Mouse (Mus musculus) limb, embryonic 11.5 days (tissue): Measurements from ENCODE around the gene Poll. TPM values are rescaled to one million over a fixed set of nuclear protein-coding genes. Genes with fewer than 3 reads are reported as not detected.
A peak's percentile ranks its signal among the peaks of the same experiment; 100 is the strongest.

ENCODE experiments used
- ATAC-seq: fragments of 200-750 bp; cut with Nextera tagmentation; 2 replicates; pipeline ENCODE4 v1.8.0; 2017; ENCODE audit warnings: low read depth; ENCODE audit not compliant: insufficient number of reproducible peaks, low FRiP score, low TSS enrichment
- DNase-seq: peaks from one replicate; pipeline ENCODE4 v3.0.0-alpha.2; 2015; ENCODE audit warnings: low spot score
- H3K27ac ChIP-seq: fragments of 300-500 bp; sonication (generic); replicated peaks from 2 replicates; pipeline ENCODE4 v1.5.1; 2014; ENCODE audit warnings: low read depth, mild to moderate bottlenecking, low read length
- H3K27me3 ChIP-seq: fragments of 300-500 bp; sonication (generic); 2 replicates; pipeline ENCODE4 v1.6.1; 2014; ENCODE audit warnings: mild to moderate bottlenecking, low read length, mixed read lengths; ENCODE audit not compliant: control insufficient read depth, insufficient read depth
- H3K36me3 ChIP-seq: fragments of 300-500 bp; sonication (generic); 2 replicates; pipeline ENCODE4 v1.6.1; 2014; ENCODE audit warnings: mild to moderate bottlenecking, low read length, moderate library complexity, mixed read lengths; ENCODE audit not compliant: control insufficient read depth, insufficient read depth
- H3K4me1 ChIP-seq: fragments of 300-500 bp; sonication (generic); 2 replicates; pipeline ENCODE4 v1.6.1; 2014; ENCODE audit warnings: low read length, mixed read lengths; ENCODE audit not compliant: control insufficient read depth, insufficient read depth
- H3K4me2 ChIP-seq: fragments of 300-500 bp; sonication (generic); 2 replicates; pipeline ENCODE4 v1.6.1; 2014; ENCODE audit warnings: low read depth, mild to moderate bottlenecking, moderate library complexity; ENCODE audit not compliant: severe bottlenecking
- H3K4me3 ChIP-seq: fragments of 300-500 bp; sonication (generic); 2 replicates; pipeline ENCODE4 v1.5.1; 2014; ENCODE audit warnings: low read depth, low read length
- H3K9ac ChIP-seq: fragments of 300-500 bp; sonication (generic); 2 replicates; pipeline ENCODE4 v1.6.1; 2014; ENCODE audit warnings: mild to moderate bottlenecking, low read length
- H3K9me3 ChIP-seq: fragments of 300-500 bp; sonication (generic); 2 replicates; pipeline ENCODE4 v1.6.1; 2016; ENCODE audit warnings: low read length; ENCODE audit not compliant: control insufficient read depth
- WGBS: fragments of 180-500 bp; shearing (Covaris S2); extraction: QIAGEN DNeasy Blood & Tissue Kit; methylation state at CpG from one replicate; pipeline ENCODE4 v1.1.7; 2014; 5-methylcytosine and 5-hydroxymethylcytosine counted together
- polyA plus RNA-seq: library from polyadenylated mRNA; unstranded; fragments of >200 nt; fragmentation: Nextera tagmentation; extraction: Ambion mirVana; gene quantifications from 2 replicates; pipeline ENCODE4 v1.2.1, GENCODE M21; 2014

Gene Poll
- polyA plus RNA-seq, 1 experiment from 2014 or later, result 19.7 TPM

- H3K9me3 ChIP-seq, result no peaks in the 10 kb centered on the region
- H3K27me3 ChIP-seq, result no peaks in the 10 kb centered on the region
- H3K36me3 ChIP-seq, result peaks cover 2% of the 10 kb centered on the region; the same call in 1 of the 2 replicates
- 50% methylated on average over 19 of the region's 19 CpGs for WGBS
- H3K4me3 ChIP-seq, result no peak overlapping the region
- no peak for DNase-seq
- no peak overlapping the region for H3K27ac ChIP-seq
- H3K4me1 ChIP-seq, result peaks cover 19% of the 10 kb centered on the region
- ATAC-seq, result no peak
- H3K9ac ChIP-seq, result peak overlapping the region; percentile 1; the same call in 1 of the 2 replicates
- no peak overlapping the region for H3K4me2 ChIP-seq
Measured at GRCm38 (mm10) chr19:45574941-45575631, 14.8 kb upstream of the Poll start.

GRCm38 (mm10) chr19:45574339-45574898, 14.1 kb upstream of the Poll start:
- H3K27me3 ChIP-seq, result 0 out of 2 replicates have a peak, but pooled peaks cover 3% of the 10 kb centered on the region
- H3K4me1 ChIP-seq, result peaks cover 26% of the 10 kb centered on the region
- H3K4me3 ChIP-seq, result no peak overlapping the region
- DNase-seq (no peak), ATAC-seq (no peak)
- 74% methylated on average over 7 of the region's 7 CpGs for WGBS
- H3K36me3 ChIP-seq, result peaks cover 2% of the 10 kb centered on the region; the same call in 1 of the 2 replicates
- H3K9ac ChIP-seq, result no peak overlapping the region
- no peaks in the 10 kb centered on the region for H3K9me3 ChIP-seq
- H3K27ac ChIP-seq, result 0 out of 2 replicates have a peak overlapping the region, but pooled peaks have one; percentile 30
- H3K4me2 ChIP-seq, result no peak overlapping the region

- ATAC-seq (no peak), DNase-seq (peak; percentile 78)
- 28% methylated on average over 6 of the region's 6 CpGs for WGBS
- H3K27me3 ChIP-seq, result 0 out of 2 replicates have a peak, but pooled peaks cover 3% of the 10 kb centered on the region
- no peak overlapping the region for H3K9ac ChIP-seq
- H3K4me2 ChIP-seq, result no peak overlapping the region
- H3K4me1 ChIP-seq, result peaks cover 31% of the 10 kb centered on the region
- peaks cover 2% of the 10 kb centered on the region; the same call in 1 of the 2 replicates for H3K36me3 ChIP-seq
- H3K27ac ChIP-seq, result no peak overlapping the region
- H3K9me3 ChIP-seq, result no peaks in the 10 kb centered on the region
- H3K4me3 ChIP-seq, result no peak overlapping the region
Measured at GRCm38 (mm10) chr19:45573861-45574267, 13.5 kb upstream of the Poll start.

GRCm38 (mm10) chr19:45573033-45573432, 12.7 kb upstream of the Poll start:
- DNase-seq, result no peak
- Histone ChIP-seq H3K4me2 (no peak overlapping the region), H3K4me3 (no peak overlapping the region), H3K27ac (no peak overlapping the region), H3K36me3 (peaks cover 2% of the 10 kb centered on the region; the same call in 1 of the 2 replicates), H3K27me3 (0 out of 2 replicates have a peak, but pooled peaks cover 3% of the 10 kb centered on the region), H3K4me1 (peaks cover 34% of the 10 kb centered on the region), H3K9ac (no peak overlapping the region), H3K9me3 (no peaks in the 10 kb centered on the region)
- 80% methylated on average over 6 of the region's 6 CpGs for WGBS
- ATAC-seq, result no peak

- Histone ChIP-seq H3K9ac (no peak overlapping the region), H3K36me3 (no peaks in the 10 kb centered on the region; the same call in 1 of the 2 replicates), H3K4me2 (no peak overlapping the region), H3K4me3 (no peak overlapping the region), H3K9me3 (no peaks in the 10 kb centered on the region), H3K27me3 (0 out of 2 replicates have a peak, but pooled peaks cover 3% of the 10 kb centered on the region), H3K4me1 (peaks cover 49% of the 10 kb centered on the region), H3K27ac (no peak overlapping the region)
- WGBS, result 30% methylated on average over 14 of the region's 14 CpGs
- no peak for DNase-seq
- ATAC-seq, result no peak
Measured at GRCm38 (mm10) chr19:45567367-45567766, 7.0 kb upstream of the Poll start.

- Histone ChIP-seq H3K9me3 (no peaks in the 10 kb centered on the region), H3K27me3 (0 out of 2 replicates have a peak, but pooled peaks cover 3% of the 10 kb centered on the region), H3K4me1 (peaks cover 49% of the 10 kb centered on the region), H3K36me3 (no peaks in the 10 kb centered on the region; the same call in 1 of the 2 replicates), H3K9ac (no peak overlapping the region), H3K27ac (peak overlapping the region; percentile 61; the same call in 1 of the 2 replicates), H3K4me3 (no peak overlapping the region), H3K4me2 (no peak overlapping the region)
- WGBS, result 49% methylated on average over 15 of the region's 15 CpGs
- DNase-seq (no peak), ATAC-seq (peak; percentile 42; the same call in 1 of the 2 replicates)
Measured at GRCm38 (mm10) chr19:45565925-45566715, 5.8 kb upstream of the Poll start.

GRCm38 (mm10) chr19:45554136-45554535, 6.2 kb downstream of the Poll start:
- peaks cover 4% of the 10 kb centered on the region; the same call in 1 of the 2 replicates for H3K36me3 ChIP-seq
- WGBS, result 96% methylated on average over 11 of the region's 11 CpGs
- H3K4me3 ChIP-seq, result no peak overlapping the region

GRCm38 (mm10) chr19:45552187-45552586, 8.1 kb downstream of the Poll start:
- no peaks in the 10 kb centered on the region for H3K27me3 ChIP-seq
- H3K36me3 ChIP-seq, result peaks cover 4% of the 10 kb centered on the region; the same call in 1 of the 2 replicates
- ATAC-seq (peak; percentile 40; the same call in 1 of the 2 replicates), DNase-seq (peak; percentile 32)
- H3K4me1 ChIP-seq, result no peaks in the 10 kb centered on the region
- H3K4me2 ChIP-seq, result no peak overlapping the region
- no peak overlapping the region for H3K9ac ChIP-seq
- H3K9me3 ChIP-seq, result no peaks in the 10 kb centered on the region
- 44% methylated on average over 6 of the region's 6 CpGs for WGBS
- H3K4me3 ChIP-seq, result no peak overlapping the region
- H3K27ac ChIP-seq, result no peak overlapping the region

More at GRCm38 (mm10) chr19:45554136-45554535, 6.2 kb downstream of the Poll start:
- Histone ChIP-seq H3K4me2 (no peak overlapping the region), H3K27me3 (no peaks in the 10 kb centered on the region), H3K4me1 (no peaks in the 10 kb centered on the region), H3K27ac (no peak overlapping the region), H3K9ac (no peak overlapping the region), H3K9me3 (no peaks in the 10 kb centered on the region)
- DNase-seq (no peak), ATAC-seq (no peak)
